Mouse (Mus musculus): ENCODE data around the gene Mea1.

- no peak; the same call in 1 of the 2 replicates for TF ChIP-seq POLR2A (IDR thresholded peaks at IDR 0.05; ENCODE audit: control insufficient read depth, low read depth, low read length)
- no peak for TF ChIP-seq CTCF (IDR thresholded peaks at IDR 0.05; ENCODE audit: control insufficient read depth, insufficient read depth, insufficient replicate concordance, low read depth, low read length)
Observed at GRCm38 (mm10) chr17:46678416-46678815, at the start of gene Mea1.
